Comparison of ENCODE assay signal across 23 mouse cellular contexts in genomic region chr3:129624193-129624805, GRCm38 (mm10).
DNase-seq lines count a peak whose midpoint lies in the region; ATAC-seq lines count a peak whose summit lies in the region.
"Had no signal": no experiment of that assay in that cellular context is flagged by ENCODE, and none has a peak within 500 bp of the region (broad histone marks: within the 10 kb centered on the region; RNA-seq: fewer than 3 reads in every experiment).

No protein-coding gene starts in this region.

- no peak overlapping the region for H3K4me2 ChIP-seq in forebrain, embryonic 16.5 days (ENCODE audit: low read length)
- H3K4me2 ChIP-seq: heart, embryonic 13.5 days; liver, embryonic 13.5 days; midbrain, embryonic 12.5 days had no signal

- intact Hi-C loops in heart, postnatal 36 days (cut with DNase I), result no loop called here

- WGBS in forebrain, embryonic 16.5 days, result 72% methylated on average over 10 of the region's 10 CpGs

- no peaks in the 10 kb centered on the region for H3K36me3 ChIP-seq in forebrain, embryonic 16.5 days (ENCODE audit: control insufficient read depth, insufficient read depth)

- peaks cover 2% of the 10 kb centered on the region; the same call in 1 of the 2 replicates for H3K4me1 ChIP-seq in forebrain, embryonic 16.5 days (replicated peaks; ENCODE audit: control insufficient read depth, insufficient read depth, low read length)
- H3K4me1 ChIP-seq: midbrain, embryonic 12.5 days had no signal

- no peak overlapping the region for H3K9ac ChIP-seq in forebrain, embryonic 16.5 days (replicated peaks; ENCODE audit: low read depth, low read length)
- H3K9ac ChIP-seq: heart, embryonic 13.5 days; liver, embryonic 13.5 days; midbrain, embryonic 12.5 days had no signal

- no peaks in the 10 kb centered on the region for H3K27me3 ChIP-seq in forebrain, embryonic 16.5 days (replicated peaks; ENCODE audit: control insufficient read depth, insufficient read depth, low read length)
- H3K27me3 ChIP-seq: heart, embryonic 13.5 days; liver, embryonic 13.5 days; midbrain, embryonic 12.5 days had no signal

- no peak overlapping the region for H3K4me3 ChIP-seq in forebrain, embryonic 16.5 days (replicated peaks; ENCODE audit: low read length)
- H3K4me3 ChIP-seq: heart, embryonic 13.5 days; left cerebral cortex, adult 2 months; liver, embryonic 13.5 days; midbrain, embryonic 12.5 days had no signal

- peak; percentile 67 for ATAC-seq in frontal cortex, adult (ENCODE audit: low TSS enrichment)
- ATAC-seq in forebrain, embryonic 16.5 days, result peak; percentile 73
- ATAC-seq: inflammation-experienced regulatory T-cells, adult 6 months had no signal

- H3K9me3 ChIP-seq in forebrain, embryonic 16.5 days (ENCODE audit: control insufficient read depth, low read length), result no peaks in the 10 kb centered on the region
- H3K9me3 ChIP-seq: heart, embryonic 13.5 days; liver, embryonic 13.5 days; midbrain, embryonic 12.5 days had no signal

- no peak overlapping the region; the same call in 1 of the 2 replicates for H3K27ac ChIP-seq in forebrain, embryonic 16.5 days (ENCODE audit: low read length)
- H3K27ac ChIP-seq: heart, embryonic 13.5 days; left cerebral cortex, adult 2 months; liver, embryonic 13.5 days; midbrain, embryonic 12.5 days; stomach, postnatal 0 days had no signal

- DNase-seq in frontal cortex, postnatal 14 days (ENCODE audit: low spot score in 2 of 2), result no peak
- DNase-seq in layer of hippocampus, adult 11-12 months (ENCODE audit: low spot score), result peak; percentile 54
- DNase-seq in layer of hippocampus, adult 9-10 months (ENCODE audit: low spot score), result no peak
- peak; percentile 92 for DNase-seq in brain, adult 2 months (ENCODE audit: low read depth, low spot score)
- DNase-seq in heart, postnatal 36 days, result no peak
- DNase-seq: adrenal gland, postnatal 25 days; cerebellum, adult 11-12 months; cerebellum, postnatal 25 days; embryo, embryonic 11 days; gastrocnemius, postnatal 14 days; heart, adult 11 months; heart, postnatal 14 days; kidney, postnatal 10 days; liver, embryonic 13.5 days; lung, adult 2 months; lung, postnatal 14 days had no signal

Comparison
In these comparisons a context has a peak if more than half of its experiments do, and no peak if none do; other contexts are left out.
1. DNase-seq: peak in layer of hippocampus, adult 11-12 months (single experiment) and brain, adult 2 months (single experiment); none in frontal cortex, postnatal 14 days (0 of 2), layer of hippocampus, adult 9-10 months (single experiment) and heart, postnatal 36 days (0 of 2).